Mouse (Mus musculus): ENCODE measurements around the gene Dhx32. TPM values are rescaled to one million over a fixed set of nuclear protein-coding genes. Genes with fewer than 3 reads are reported as not detected.
"Not testable (repeated sequence)": the region's sequence is repeated elsewhere in the genome, so short reads cannot be mapped to it uniquely, and the experiment has no call there.

Dhx32 gene
- polyA plus RNA-seq, 1 experiment = 25.3 TPM

GRCm38 (mm10) chr7:133718580-133718979 is 63.9 kb downstream of the Dhx32 start:
- no peak for DNase-seq
- no peaks in the 10 kb centered on the region for H3K27me3 ChIP-seq (ENCODE audit: control insufficient read depth, insufficient read depth, low read length)
- H3K27ac ChIP-seq (ENCODE audit: insufficient read depth, low read length) = no peak overlapping the region
- H3K4me3 ChIP-seq (replicated peaks; ENCODE audit: insufficient read depth, low read depth, low read length) = no peak overlapping the region
- WGBS = 98% methylated on average over 1 of the region's 1 CpGs
- H3K4me1 ChIP-seq (ENCODE audit: control insufficient read depth, insufficient read depth, low read length) = no peaks in the 10 kb centered on the region
- TF ChIP-seq POLR2A (IDR thresholded peaks at IDR 0.05; ENCODE audit: borderline replicate concordance, insufficient read depth, low read length) = no peak
- no peak for TF ChIP-seq CTCF (IDR thresholded peaks at IDR 0.05; ENCODE audit: borderline replicate concordance, insufficient read depth, low read depth, low read length)

- 19% methylated on average over 4 of the region's 4 CpGs for WGBS
- no peak overlapping the region for H3K27ac ChIP-seq (ENCODE audit: insufficient read depth, low read length)
- TF ChIP-seq CTCF (IDR thresholded peaks at IDR 0.05; ENCODE audit: borderline replicate concordance, insufficient read depth, low read depth, low read length) (no peak), POLR2A (IDR thresholded peaks at IDR 0.05; ENCODE audit: borderline replicate concordance, insufficient read depth, low read length) (no peak)
- H3K4me3 ChIP-seq (replicated peaks; ENCODE audit: insufficient read depth, low read depth, low read length) = no peak overlapping the region
- no peak for DNase-seq
- no peaks in the 10 kb centered on the region for H3K27me3 ChIP-seq (ENCODE audit: control insufficient read depth, insufficient read depth, low read length)
- H3K4me1 ChIP-seq (ENCODE audit: control insufficient read depth, insufficient read depth, low read length) = no peaks in the 10 kb centered on the region
Measured at GRCm38 (mm10) chr7:133715387-133715786, 67.1 kb downstream of the Dhx32 start.

- WGBS = 62% methylated on average over 2 of the region's 2 CpGs
- no peaks in the 10 kb centered on the region; the same call in 1 of the 2 replicates for H3K4me1 ChIP-seq (ENCODE audit: control insufficient read depth, insufficient read depth, low read length)
- H3K27ac ChIP-seq (ENCODE audit: insufficient read depth, low read length) = no peak overlapping the region
- DNase-seq = peak in 1 of 2 experiments; percentile 31
- TF ChIP-seq POLR2A (IDR thresholded peaks at IDR 0.05; ENCODE audit: borderline replicate concordance, insufficient read depth, low read length) = no peak
- TF ChIP-seq CTCF (IDR thresholded peaks at IDR 0.05; ENCODE audit: borderline replicate concordance, insufficient read depth, low read depth, low read length) = peak; percentile 11; the same call in 1 of the 2 replicates
- H3K27me3 ChIP-seq (ENCODE audit: control insufficient read depth, insufficient read depth, low read length) = no peaks in the 10 kb centered on the region
- no peak overlapping the region for H3K4me3 ChIP-seq (replicated peaks; ENCODE audit: insufficient read depth, low read depth, low read length)
Measured at GRCm38 (mm10) chr7:133707301-133707700, 75.2 kb downstream of the Dhx32 start.

- TF ChIP-seq CTCF (IDR thresholded peaks at IDR 0.05; ENCODE audit: borderline replicate concordance, insufficient read depth, low read depth, low read length) = no peak
- no peaks in the 10 kb centered on the region for H3K4me1 ChIP-seq (ENCODE audit: control insufficient read depth, insufficient read depth, low read length)
- H3K27me3 ChIP-seq (ENCODE audit: control insufficient read depth, insufficient read depth, low read length) = no peaks in the 10 kb centered on the region
- H3K4me3 ChIP-seq (replicated peaks; ENCODE audit: insufficient read depth, low read depth, low read length) = no peak overlapping the region
- H3K27ac ChIP-seq (ENCODE audit: insufficient read depth, low read length) = no peak overlapping the region
- DNase-seq = no peak
- 95% methylated on average over 7 of the region's 7 CpGs for WGBS
Measured at GRCm38 (mm10) chr7:133703906-133704305, 78.6 kb downstream of the Dhx32 start.

- Histone ChIP-seq H3K4me3 (replicated peaks; ENCODE audit: insufficient read depth, low read depth, low read length) (no peak overlapping the region), H3K27ac (ENCODE audit: insufficient read depth, low read length) (no peak overlapping the region), H3K4me1 (ENCODE audit: control insufficient read depth, insufficient read depth, low read length) (no peaks in the 10 kb centered on the region), H3K27me3 (ENCODE audit: control insufficient read depth, insufficient read depth, low read length) (no peaks in the 10 kb centered on the region)
- no peak for DNase-seq
- WGBS = 94% methylated on average over 10 of the region's 10 CpGs
- TF ChIP-seq CTCF (IDR thresholded peaks at IDR 0.05; ENCODE audit: borderline replicate concordance, insufficient read depth, low read depth, low read length) (no peak), POLR2A (IDR thresholded peaks at IDR 0.05; ENCODE audit: borderline replicate concordance, insufficient read depth, low read length) (no peak)
Measured at GRCm38 (mm10) chr7:133702333-133702732, 80.2 kb downstream of the Dhx32 start.

- no peak overlapping the region for H3K4me3 ChIP-seq (replicated peaks; ENCODE audit: insufficient read depth, low read depth, low read length)
- TF ChIP-seq CTCF (IDR thresholded peaks at IDR 0.05; ENCODE audit: borderline replicate concordance, insufficient read depth, low read depth, low read length) = no peak
- TF ChIP-seq POLR2A (IDR thresholded peaks at IDR 0.05; ENCODE audit: borderline replicate concordance, insufficient read depth, low read length) = no peak
- no peak overlapping the region for H3K27ac ChIP-seq (ENCODE audit: insufficient read depth, low read length)
- 92% methylated on average over 7 of the region's 7 CpGs for WGBS
- no peak for DNase-seq
- no peaks in the 10 kb centered on the region for H3K4me1 ChIP-seq (ENCODE audit: control insufficient read depth, insufficient read depth, low read length)
- H3K27me3 ChIP-seq (ENCODE audit: control insufficient read depth, insufficient read depth, low read length) = no peaks in the 10 kb centered on the region
Measured at GRCm38 (mm10) chr7:133701366-133701765, 81.2 kb downstream of the Dhx32 start.

- WGBS = 87% methylated on average over 4 of the region's 4 CpGs
- Histone ChIP-seq H3K27me3 (ENCODE audit: control insufficient read depth, insufficient read depth, low read length) (no peaks in the 10 kb centered on the region), H3K4me3 (replicated peaks; ENCODE audit: insufficient read depth, low read depth, low read length) (no peak overlapping the region), H3K4me1 (ENCODE audit: control insufficient read depth, insufficient read depth, low read length) (no peaks in the 10 kb centered on the region), H3K27ac (ENCODE audit: insufficient read depth, low read length) (no peak overlapping the region)
- no peak for TF ChIP-seq POLR2A (IDR thresholded peaks at IDR 0.05; ENCODE audit: borderline replicate concordance, insufficient read depth, low read length)
- no peak for TF ChIP-seq CTCF (IDR thresholded peaks at IDR 0.05; ENCODE audit: borderline replicate concordance, insufficient read depth, low read depth, low read length)
- DNase-seq = no peak
Measured at GRCm38 (mm10) chr7:133699885-133700284, 82.6 kb downstream of the Dhx32 start.

GRCm38 (mm10) chr7:133698021-133698709 is 84.4 kb downstream of the Dhx32 start:
- WGBS = 89% methylated on average over 12 of the region's 12 CpGs
- H3K4me3 ChIP-seq (replicated peaks; ENCODE audit: insufficient read depth, low read depth, low read length) = no peak overlapping the region
- DNase-seq = no peak
- H3K27ac ChIP-seq (ENCODE audit: insufficient read depth, low read length) = no peak overlapping the region
- H3K27me3 ChIP-seq (ENCODE audit: control insufficient read depth, insufficient read depth, low read length) = no peaks in the 10 kb centered on the region
- H3K4me1 ChIP-seq (ENCODE audit: control insufficient read depth, insufficient read depth, low read length) = no peaks in the 10 kb centered on the region
- TF ChIP-seq POLR2A (IDR thresholded peaks at IDR 0.05; ENCODE audit: borderline replicate concordance, insufficient read depth, low read length) (no peak), CTCF (IDR thresholded peaks at IDR 0.05; ENCODE audit: borderline replicate concordance, insufficient read depth, low read depth, low read length) (no peak)

- not testable (repeated sequence) for H3K27ac ChIP-seq (ENCODE audit: insufficient read depth, low read length); DNase-seq; H3K4me1 ChIP-seq (ENCODE audit: control insufficient read depth, insufficient read depth, low read length); H3K27me3 ChIP-seq (ENCODE audit: control insufficient read depth, insufficient read depth, low read length); H3K4me3 ChIP-seq (replicated peaks; ENCODE audit: insufficient read depth, low read depth, low read length)
Measured at GRCm38 (mm10) chr7:133685644-133686043, 96.9 kb downstream of the Dhx32 start.
